Mouse (Mus musculus) olfactory bulb, adult 2 months (tissue): ENCODE measurements around the gene Pde2a.

Source experiments
- CTCF ChIP-seq: fragments of 200-500 bp; IDR thresholded peaks from 2 replicates; pipeline ENCODE4 v1.5.1; 2012; ENCODE audit warnings: low read depth, mild to moderate bottlenecking, low read length, moderate library complexity; ENCODE audit not compliant: insufficient read depth
- POLR2A ChIP-seq: fragments of 200-500 bp; IDR thresholded peaks from 2 replicates; pipeline ENCODE4 v1.6.1; 2012; ENCODE audit warnings: mild to moderate bottlenecking, low read depth, low read length, moderate library complexity; ENCODE audit not compliant: insufficient read depth

GRCm38 (mm10) chr7:101379732-101380131 lies 41.8 kb upstream of the Pde2a start:
- TF ChIP-seq CTCF (no peak), POLR2A (no peak)
